Mouse (Mus musculus) intestine, postnatal 0 days (tissue): ENCODE measurements around the gene Lpar4. TPM values are rescaled to one million over a fixed set of nuclear protein-coding genes. Genes with fewer than 3 reads are reported as not detected.

Experiments used
- ATAC-seq: fragments of 200-750 bp; cut with Nextera tagmentation; 2 replicates; pipeline ENCODE4 v1.8.0; 2017; ENCODE audit warnings: mild to moderate bottlenecking, moderate TSS enrichment, moderate library complexity
- H3K27ac ChIP-seq: fragments of 300-500 bp; sonication (generic); 2 replicates; pipeline ENCODE4 v1.5.1; 2014; ENCODE audit warnings: mild to moderate bottlenecking, low read depth, low read length, moderate library complexity
- H3K27me3 ChIP-seq: fragments of 300-500 bp; sonication (generic); replicated peaks from 2 replicates; pipeline ENCODE4 v1.6.1; 2014; ENCODE audit warnings: low read length, mixed read lengths; ENCODE audit not compliant: control insufficient read depth, insufficient read depth
- H3K36me3 ChIP-seq: fragments of 300-500 bp; sonication (generic); 2 replicates; pipeline ENCODE4 v1.6.1; 2014; ENCODE audit warnings: mild to moderate bottlenecking, moderate library complexity; ENCODE audit not compliant: control insufficient read depth, insufficient read depth
- H3K4me1 ChIP-seq: fragments of 300-500 bp; sonication (generic); replicated peaks from 2 replicates; pipeline ENCODE4 v1.6.1; 2014; ENCODE audit warnings: antibody characterized with exemption, low read length, mixed read lengths; ENCODE audit not compliant: control insufficient read depth, insufficient read depth
- H3K4me2 ChIP-seq: fragments of 300-500 bp; sonication (generic); replicated peaks from 2 replicates; pipeline ENCODE4 v1.6.1; 2014; ENCODE audit warnings: low read depth, mild to moderate bottlenecking, moderate library complexity
- H3K4me3 ChIP-seq: fragments of 300-500 bp; sonication (generic); 2 replicates; pipeline ENCODE4 v1.5.1; 2014; ENCODE audit warnings: low read depth, low read length
- H3K9ac ChIP-seq: fragments of 300-500 bp; sonication (generic); 2 replicates; pipeline ENCODE4 v1.6.1; 2014; ENCODE audit warnings: mild to moderate bottlenecking, low read depth, low read length
- H3K9me3 ChIP-seq: fragments of 300-500 bp; sonication (generic); 2 replicates; pipeline ENCODE4 v1.6.1; 2016; ENCODE audit warnings: mixed run types; ENCODE audit not compliant: control insufficient read depth
- CTCF ChIP-seq: sonication (generic); IDR thresholded peaks from 2 replicates; pipeline ENCODE4 v1.5.1; 2016; ENCODE audit warnings: low read depth, mild to moderate bottlenecking, control low read depth, antibody characterized with exemption, moderate library complexity
- WGBS: fragments of 180-500 bp; shearing (Covaris S2); extraction: QIAGEN DNeasy Blood & Tissue Kit; methylation state at CpG from one replicate; pipeline ENCODE4 v1.1.7; 2014; 5-methylcytosine and 5-hydroxymethylcytosine counted together
- polyA plus RNA-seq: library from polyadenylated mRNA; unstranded; fragments of >200 nt; fragmentation: Nextera tagmentation; extraction: Ambion mirVana; gene quantifications from 2 replicates; pipeline ENCODE4 v1.2.1, GENCODE M21; 2015

Gene Lpar4
- polyA plus RNA-seq, 1 experiment from 2014 or later: 4.6 TPM

DNA sequence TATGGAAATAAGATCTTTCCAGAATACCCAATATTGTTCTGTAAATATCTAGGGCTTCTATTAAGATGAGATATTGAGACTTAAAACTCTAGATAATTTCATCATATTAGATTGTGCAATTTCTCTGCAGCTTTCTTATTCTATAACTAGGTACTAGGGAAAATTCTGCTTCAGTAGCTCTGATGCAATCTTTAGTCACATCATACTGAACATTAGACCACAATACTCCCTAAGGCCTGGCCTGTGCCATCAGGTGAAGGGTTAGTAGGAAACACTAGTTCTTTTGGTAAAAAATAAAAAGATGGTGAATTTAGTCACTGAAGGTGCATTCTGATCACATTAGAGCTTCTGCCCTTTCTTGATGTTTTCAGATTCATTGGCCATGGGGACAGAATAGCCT lies 4.1 kb downstream of the Lpar4 start:
- H3K27ac ChIP-seq: no peak overlapping the region

DNA sequence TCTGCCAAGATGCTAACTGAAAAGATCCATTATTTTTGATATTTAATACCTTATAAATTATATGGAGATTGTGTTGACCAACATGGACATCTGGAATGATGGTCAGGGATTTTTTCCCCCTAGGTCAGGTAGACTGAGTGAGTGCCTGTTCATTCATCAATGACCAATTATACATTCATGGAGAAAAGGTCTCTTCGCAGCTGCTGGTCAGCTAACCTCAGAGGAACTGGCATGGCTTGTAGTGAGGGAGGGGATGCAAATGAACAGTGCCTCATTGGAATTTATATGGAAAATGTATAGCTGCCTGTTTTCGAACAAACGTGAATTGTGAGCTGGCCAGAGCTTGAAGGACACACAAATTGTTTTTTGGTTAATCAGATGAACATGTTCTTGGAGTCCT lies 18.9 kb downstream of the Lpar4 start:
- H3K27ac ChIP-seq: no peak overlapping the region
- H3K9ac ChIP-seq: no peak overlapping the region
- H3K27me3 ChIP-seq: no peaks in the 10 kb centered on the region
- 79% methylated on average over 3 of the region's 3 CpGs for WGBS
- H3K4me1 ChIP-seq: no peaks in the 10 kb centered on the region
- no peak for ATAC-seq
- no peak overlapping the region for H3K4me3 ChIP-seq
- H3K4me2 ChIP-seq: no peak overlapping the region
- no peak for TF ChIP-seq CTCF
- no peaks in the 10 kb centered on the region for H3K36me3 ChIP-seq
- H3K9me3 ChIP-seq: no peaks in the 10 kb centered on the region

More for the DNA sequence above, 4.1 kb downstream of the Lpar4 start:
- Histone ChIP-seq H3K4me1 (no peaks in the 10 kb centered on the region), H3K36me3 (no peaks in the 10 kb centered on the region), H3K9me3 (no peaks in the 10 kb centered on the region), H3K9ac (no peak overlapping the region), H3K4me2 (no peak overlapping the region), H3K4me3 (no peak overlapping the region), H3K27me3 (no peaks in the 10 kb centered on the region)
- ATAC-seq: no peak
- no peak for TF ChIP-seq CTCF

DNA sequence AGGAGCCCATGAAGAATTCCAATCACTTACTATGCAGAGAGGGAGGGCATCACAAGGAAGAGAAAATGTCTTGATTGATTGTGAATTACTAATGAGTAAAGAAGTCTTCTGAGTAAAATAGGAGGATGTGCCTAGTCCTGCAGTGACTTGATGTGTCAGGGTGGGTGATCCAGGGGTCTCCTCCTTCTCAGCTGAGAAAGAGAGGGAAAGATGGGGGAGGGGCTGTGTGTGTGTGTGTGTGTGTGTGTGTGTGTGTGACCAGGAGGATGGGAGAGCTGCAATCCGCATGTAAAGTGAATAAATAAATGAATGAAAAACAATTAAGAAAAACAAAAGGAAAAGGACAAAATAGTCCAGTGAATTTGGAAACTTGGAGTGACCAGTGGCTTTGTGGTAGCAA lies 30.1 kb downstream of the Lpar4 start:
- Histone ChIP-seq H3K4me3 (no peak overlapping the region), H3K27me3 (no peaks in the 10 kb centered on the region), H3K9ac (no peak overlapping the region), H3K27ac (no peak overlapping the region), H3K4me2 (no peak overlapping the region), H3K4me1 (no peaks in the 10 kb centered on the region), H3K9me3 (no peaks in the 10 kb centered on the region), H3K36me3 (no peaks in the 10 kb centered on the region)
- no peak for TF ChIP-seq CTCF
- WGBS: 94% methylated on average over 1 of the region's 1 CpGs
- no peak for ATAC-seq

DNA sequence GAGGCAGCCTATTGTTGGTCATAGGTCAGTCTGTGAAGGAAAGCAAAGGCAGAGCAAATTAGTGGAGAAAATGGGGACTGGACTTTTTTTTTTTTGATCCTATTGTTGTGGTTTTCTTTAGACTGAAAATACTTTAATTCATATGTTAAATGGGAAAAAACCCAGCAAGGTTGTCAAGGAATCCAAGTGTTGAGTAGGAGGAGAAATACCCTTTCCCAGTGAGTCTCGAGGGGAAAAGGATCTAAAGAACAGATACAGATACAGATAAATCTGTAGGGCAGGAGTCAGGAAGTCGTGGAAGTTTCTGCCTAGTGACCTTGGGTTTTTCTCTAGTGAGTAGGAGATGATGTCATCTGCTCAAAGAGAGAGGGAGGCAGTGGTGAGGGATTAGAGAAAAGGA lies 30.6 kb downstream of the Lpar4 start:
- Histone ChIP-seq H3K27me3 (no peaks in the 10 kb centered on the region), H3K4me2 (no peak overlapping the region), H3K36me3 (no peaks in the 10 kb centered on the region), H3K9me3 (no peaks in the 10 kb centered on the region), H3K9ac (no peak overlapping the region), H3K4me3 (no peak overlapping the region), H3K4me1 (no peaks in the 10 kb centered on the region), H3K27ac (no peak overlapping the region)
- no peak for TF ChIP-seq CTCF
- 24% methylated on average over 2 of the region's 2 CpGs for WGBS
- ATAC-seq: no peak

DNA sequence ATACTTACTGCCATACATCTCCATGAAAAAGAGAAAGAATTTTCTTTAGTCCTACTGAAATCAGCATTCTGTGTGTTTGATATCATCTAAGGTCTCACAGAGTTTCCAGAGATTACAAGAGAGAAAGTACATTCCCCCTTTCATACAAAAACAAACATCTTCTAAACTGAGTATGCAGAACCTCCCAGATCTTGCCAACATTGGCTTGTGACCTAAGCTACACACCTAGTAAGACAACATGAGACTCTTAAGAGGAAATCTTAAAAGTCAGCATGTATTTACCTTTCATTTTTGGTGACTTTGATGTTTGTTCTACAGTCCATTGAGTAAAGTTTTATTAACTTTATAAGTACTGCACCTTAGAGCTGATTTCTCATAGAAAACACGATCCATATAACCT lies 33.4 kb downstream of the Lpar4 start:
- Histone ChIP-seq H3K4me1 (no peaks in the 10 kb centered on the region), H3K4me2 (no peak overlapping the region), H3K4me3 (no peak overlapping the region), H3K9me3 (no peaks in the 10 kb centered on the region), H3K36me3 (no peaks in the 10 kb centered on the region), H3K9ac (no peak overlapping the region), H3K27ac (no peak overlapping the region), H3K27me3 (no peaks in the 10 kb centered on the region)
- WGBS: 59% methylated on average over 1 of the region's 1 CpGs
- ATAC-seq: no peak
- TF ChIP-seq CTCF: no peak

GRCm38 (mm10) chrX:106962233-106962632 lies 41.8 kb downstream of the Lpar4 start:
- Histone ChIP-seq H3K4me1 (no peaks in the 10 kb centered on the region), H3K4me3 (no peak overlapping the region), H3K27ac (no peak overlapping the region), H3K9me3 (no peaks in the 10 kb centered on the region), H3K27me3 (no peaks in the 10 kb centered on the region), H3K9ac (no peak overlapping the region), H3K4me2 (no peak overlapping the region), H3K36me3 (no peaks in the 10 kb centered on the region)
- WGBS: 52% methylated on average over 2 of the region's 2 CpGs
- no peak for ATAC-seq
- TF ChIP-seq CTCF: no peak

GRCm38 (mm10) chrX:106964326-106964725 lies 43.9 kb downstream of the Lpar4 start:
- Histone ChIP-seq H3K4me3 (no peak overlapping the region), H3K9ac (no peak overlapping the region), H3K4me1 (no peaks in the 10 kb centered on the region), H3K27ac (no peak overlapping the region), H3K4me2 (no peak overlapping the region), H3K36me3 (no peaks in the 10 kb centered on the region), H3K27me3 (no peaks in the 10 kb centered on the region), H3K9me3 (no peaks in the 10 kb centered on the region)
- no peak for ATAC-seq
- WGBS: 63% methylated on average over 2 of the region's 2 CpGs
- no peak for TF ChIP-seq CTCF

Other genes starting within 250 kb of the Lpar4 start
- 4.1 and 4.4 TPM in 2 replicates for gene Rtl3, start 80.0 kb upstream of the Lpar4 start, polyA plus RNA-seq
- gene P2ry10, start 167.9 kb downstream of the Lpar4 start, polyA plus RNA-seq: 0.10 TPM in 1 of 2 replicates, not detected in the other
- gene P2ry10b, start 228.3 kb downstream of the Lpar4 start, polyA plus RNA-seq: 0.18 and 0.31 TPM in 2 replicates